Mouse (Mus musculus) megakaryocyte, adult 5-6 weeks (primary cell): Measurements from ENCODE around the gene Gm21973. TPM values are rescaled to one million over a fixed set of nuclear protein-coding genes. Genes with fewer than 3 reads are reported as not detected.

Experiments used
- ATAC-seq: 2 replicates; pipeline ENCODE4 v1.8.0; 2016; ENCODE audit warnings: mild to moderate bottlenecking, inconsistent platforms; ENCODE audit not compliant: poor library complexity, severe bottlenecking
- total RNA-seq, 2 experiments: library from RNA; stranded (forward) in 1 of 2; stranded (reverse) in 1 of 2; fragments of 153-499, 151-499 nt in 1 of 2; fragments of 221-1000, 200-1000 nt in 1 of 2; gene quantifications; 2 replicates each; pipeline versions ENCODE4 v1.2.3 to v1.2.4; 2015 to 2017

Gene Gm21973
- total RNA-seq, 2 experiments from 2014 or later, result not detected

DNA sequence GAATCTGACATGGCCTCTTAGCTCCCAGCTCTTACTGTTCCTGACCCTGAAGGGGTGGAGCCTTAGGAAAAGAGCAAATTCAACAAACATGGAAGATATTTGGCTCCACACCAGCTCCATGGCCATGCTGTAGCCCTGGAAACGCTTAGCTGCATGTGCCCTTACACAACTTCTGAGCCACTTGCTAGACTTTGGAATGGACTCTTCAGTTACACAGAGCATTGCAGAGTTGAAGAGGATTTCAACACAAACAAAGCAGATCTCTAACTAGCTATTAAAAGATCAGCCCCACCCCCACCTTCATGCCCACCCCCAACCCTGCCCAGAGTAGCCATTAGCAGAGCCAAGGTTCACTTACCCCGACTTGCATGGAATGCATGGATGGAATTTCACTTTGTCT lies 74.6 kb downstream of the Gm21973 start:
- no peak for ATAC-seq

DNA sequence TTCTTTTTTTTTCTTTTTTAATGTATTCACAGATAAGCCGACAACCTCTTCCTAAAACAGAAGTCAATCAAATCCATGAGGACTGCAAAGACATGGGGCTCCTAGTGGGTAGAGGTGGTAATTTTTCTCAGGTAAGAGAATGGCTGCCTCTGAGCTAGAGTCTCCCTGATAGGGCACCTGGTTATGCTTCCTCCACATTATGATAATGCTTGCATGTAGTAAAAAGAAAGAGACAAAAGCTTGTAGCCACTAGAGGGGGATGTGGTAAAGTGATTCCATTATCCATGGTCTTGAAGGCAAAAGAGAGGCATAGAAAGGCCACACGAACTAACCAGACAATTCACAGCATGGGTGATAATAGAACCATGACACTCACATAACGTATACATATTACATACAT lies 75.2 kb downstream of the Gm21973 start:
- no peak for ATAC-seq

DNA sequence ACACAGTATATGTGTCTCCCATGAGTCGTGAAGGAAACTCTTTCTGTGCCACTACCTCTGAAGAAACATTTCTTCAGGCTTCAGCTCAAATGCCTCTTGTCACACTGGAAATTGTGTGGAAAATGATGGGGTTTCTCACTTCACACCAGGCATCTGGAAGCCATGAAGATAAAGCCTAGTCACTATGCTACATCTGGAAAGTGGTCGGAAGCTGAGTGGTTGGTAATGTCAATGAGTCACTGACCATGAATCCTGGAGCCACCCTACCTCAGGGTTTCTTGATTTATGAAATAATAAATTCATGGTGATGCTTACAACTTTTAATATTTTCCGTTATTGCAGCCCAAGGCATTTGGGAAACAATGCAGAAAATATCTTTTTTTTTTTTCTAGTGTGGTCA lies 84.7 kb downstream of the Gm21973 start:
- no peak for ATAC-seq

DNA sequence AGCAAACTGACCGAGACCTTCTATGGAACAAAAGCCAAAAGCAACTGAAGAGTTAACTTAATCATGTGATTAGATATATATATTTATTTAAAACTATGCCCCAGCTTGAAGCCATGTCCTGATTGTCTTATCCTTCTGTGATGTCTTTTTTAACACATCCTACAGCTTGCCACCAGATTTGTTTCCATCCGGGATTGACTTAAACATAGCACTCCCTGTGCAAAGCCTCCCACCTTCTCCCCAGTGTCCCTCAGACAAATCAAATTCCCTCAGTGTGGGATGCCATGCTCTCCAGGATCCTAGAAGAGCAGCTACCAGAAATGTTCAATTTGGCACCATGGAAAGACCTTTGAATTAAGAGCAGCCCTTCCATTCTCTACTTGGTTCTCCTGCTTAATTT lies 85.7 kb downstream of the Gm21973 start:
- ATAC-seq, result no peak

- ATAC-seq, result no peak
Measured at GRCm38 (mm10) chr15:10413656-10414055, 88.5 kb downstream of the Gm21973 start.

DNA sequence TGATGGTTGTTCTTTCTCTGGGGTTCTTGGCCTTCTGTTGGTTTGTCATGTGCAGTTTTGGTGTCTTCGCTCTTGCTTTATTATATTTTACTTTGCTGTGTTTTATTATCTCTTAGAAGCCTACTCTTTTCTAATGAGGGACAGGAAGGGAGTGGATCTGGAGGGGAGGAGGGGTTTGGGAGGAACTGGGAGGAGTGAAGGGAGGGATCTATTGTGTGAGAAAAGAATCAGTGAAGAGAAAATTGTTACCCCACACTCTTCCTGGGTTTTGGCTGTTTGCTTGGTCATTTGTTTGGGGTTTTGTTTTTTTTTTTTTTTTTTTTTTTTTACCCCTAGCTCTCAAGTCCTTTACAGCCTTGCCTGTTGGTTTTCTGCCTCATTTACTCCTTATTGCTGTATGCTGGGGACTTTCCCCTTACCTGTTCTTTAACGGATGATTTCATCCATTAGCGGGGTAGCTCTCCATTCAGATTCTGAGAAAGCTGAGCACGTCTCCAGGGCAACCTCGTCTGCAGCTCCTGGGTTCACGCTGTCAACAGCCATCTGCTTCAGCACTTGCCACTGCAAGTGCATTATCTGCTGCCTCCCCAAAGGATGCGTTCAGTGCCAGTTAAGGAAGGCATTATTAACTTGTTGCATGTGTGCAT lies 96.1 kb downstream of the Gm21973 start:
- ATAC-seq, result no peak

DNA sequence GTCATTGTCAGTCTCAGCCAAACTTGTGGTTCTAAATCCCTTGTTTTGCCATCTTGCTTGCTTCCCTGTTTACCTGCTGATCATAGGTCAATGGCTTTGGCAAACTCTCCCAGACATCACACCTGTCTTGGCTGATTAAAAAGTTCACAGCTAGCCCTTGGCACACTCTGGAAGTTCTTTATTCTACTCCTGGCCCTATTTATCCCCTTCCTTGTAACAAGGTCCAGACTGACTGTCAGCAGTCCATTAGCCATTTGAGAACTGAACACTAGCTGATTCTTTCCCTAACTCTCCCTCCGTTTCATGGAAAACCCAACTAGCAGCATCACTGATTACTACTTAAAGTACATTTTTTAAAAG lies 96.6 kb downstream of the Gm21973 start:
- ATAC-seq, result no peak

Other genes starting within 250 kb of the Gm21973 start
- 0.09 TPM in 1 of 2 replicates, not detected in the other for gene Prlr, start 148.1 kb upstream of the Gm21973 start, total RNA-seq (2015)
- gene Prlr, start 148.1 kb upstream of the Gm21973 start, total RNA-seq (2017), result 0.37 TPM in 1 of 2 replicates, not detected in the other
- gene Agxt2, start 33.2 kb downstream of the Gm21973 start, total RNA-seq (2015), result not detected in 2 replicates
- gene Agxt2, start 33.2 kb downstream of the Gm21973 start, total RNA-seq (2017), result not detected in 2 replicates
- 35.1 and 36.9 TPM in 2 replicates for gene Dnajc21, start 145.1 kb downstream of the Gm21973 start, total RNA-seq (2015)
- gene Dnajc21, start 145.1 kb downstream of the Gm21973 start, total RNA-seq (2017), result 37.5 and 42.2 TPM in 2 replicates
- gene Brix1, start 160.6 kb downstream of the Gm21973 start, total RNA-seq (2015), result 34.3 and 49.4 TPM in 2 replicates
- gene Brix1, start 160.6 kb downstream of the Gm21973 start, total RNA-seq (2017), result 15.1 and 15.9 TPM in 2 replicates
- 14.9 and 17.1 TPM in 2 replicates for gene Rad1, start 160.6 kb downstream of the Gm21973 start, total RNA-seq (2015)
- 11.1 and 11.9 TPM in 2 replicates for gene Rad1, start 160.6 kb downstream of the Gm21973 start, total RNA-seq (2017)
- gene Ttc23l, start 233.3 kb downstream of the Gm21973 start, total RNA-seq (2015), result not detected in 2 replicates
- not detected in 2 replicates for gene Ttc23l, start 233.3 kb downstream of the Gm21973 start, total RNA-seq (2017)